ENCODE assay signal across 8 mouse cellular contexts in genomic region chr11:58235152-58235551, GRCm38 (mm10). TPM values are rescaled to one million over a fixed set of nuclear protein-coding genes. Genes with fewer than 3 reads are reported as not detected.
A peak's percentile ranks its signal among the peaks of the same experiment; 100 is the strongest.
DNase-seq lines count a peak whose midpoint lies in the region; ATAC-seq and TF ChIP-seq lines count a peak whose summit lies in the region.
"Had no signal": no experiment of that assay in that cellular context is flagged by ENCODE, and none has a peak within 500 bp of the region (broad histone marks: within the 10 kb centered on the region; RNA-seq: fewer than 3 reads in every experiment).

No protein-coding gene starts in this region.

- no peaks in the 10 kb centered on the region for H3K9me3 ChIP-seq in embryonic facial prominence, embryonic 11.5 days (replicated peaks; ENCODE audit: control insufficient read depth, low read length)
- H3K9me3 ChIP-seq: megakaryocyte, embryonic 14.5 days had no signal

- H3K36me3 ChIP-seq in embryonic facial prominence, embryonic 11.5 days (replicated peaks; ENCODE audit: control insufficient read depth, insufficient read depth, low read depth, low read length): no peaks in the 10 kb centered on the region

- DNase-seq in left cerebral cortex, adult 2 months (ENCODE audit: extremely low spot score in 1 of 2, low spot score in 2 of 2): no peak
- no peak for DNase-seq in left cerebral cortex, postnatal 25 days (ENCODE audit: low spot score in 2 of 2)
- DNase-seq in NIH3T3 (ENCODE audit: low read depth): peak; percentile 69
- peak; percentile 75 for DNase-seq in embryonic facial prominence, embryonic 11.5 days (ENCODE audit: low spot score)
- peak; percentile 56 for DNase-seq in lung, postnatal 10 days
- DNase-seq in urinary bladder, postnatal 25 days (ENCODE audit: low spot score): no peak
- DNase-seq in right cerebral cortex, postnatal 10 days (ENCODE audit: low spot score in 2 of 2): no peak

- intact Hi-C loops in left cerebral cortex, adult 2 months (cut with DNase I): no loop called here
- intact Hi-C loops in left cerebral cortex, postnatal 25 days (cut with DNase I): no loop called here

- H3K27ac ChIP-seq in left cerebral cortex, adult 2 months: no peak overlapping the region
- H3K27ac ChIP-seq in embryonic facial prominence, embryonic 11.5 days (replicated peaks; ENCODE audit: low read depth, low read length): no peak overlapping the region

- no peaks in the 10 kb centered on the region for H3K27me3 ChIP-seq in embryonic facial prominence, embryonic 11.5 days (ENCODE audit: control insufficient read depth, insufficient read depth, low read length)

- no peak overlapping the region for H3K4me3 ChIP-seq in left cerebral cortex, adult 2 months
- H3K4me3 ChIP-seq in embryonic facial prominence, embryonic 11.5 days (ENCODE audit: low read depth, low read length): no peak overlapping the region
- H3K4me3 ChIP-seq: megakaryocyte, embryonic 14.5 days had no signal

- no peak overlapping the region for H3K9ac ChIP-seq in embryonic facial prominence, embryonic 11.5 days (replicated peaks; ENCODE audit: low read length)

- 6% methylated on average over 6 of the region's 6 CpGs for WGBS in embryonic facial prominence, embryonic 11.5 days

- no peak for ATAC-seq in embryonic facial prominence, embryonic 11.5 days (replicated peaks; ENCODE audit: insufficient number of reproducible peaks, low FRiP score, low TSS enrichment, low read depth)

- no peak overlapping the region for H3K4me2 ChIP-seq in embryonic facial prominence, embryonic 11.5 days (ENCODE audit: low read depth, low read length)

- peak; percentile 57 for TF ChIP-seq CTCF in left cerebral cortex, adult 2 months (IDR thresholded peaks at IDR 0.05)

- H3K4me1 ChIP-seq in embryonic facial prominence, embryonic 11.5 days (ENCODE audit: control insufficient read depth, insufficient read depth, low read length): no peaks in the 10 kb centered on the region

RNA-seq across cellular contexts. Expression of gene Irgm2, which starts 35.7 kb away (rescaled TPM):
- 1 to 10 TPM; 2.2 to 2.8 TPM for total RNA-seq in left cerebral cortex, adult 2 months (2021)
- total RNA-seq in left cerebral cortex, postnatal 25 days (2021): 1 to 10 TPM; 1.8 to 2.8 TPM
- 0.52 and 1.5 TPM in 2 replicates for polyA plus RNA-seq in embryonic facial prominence, embryonic 11.5 days (2014; fragmentation: Nextera tagmentation; extraction: Ambion mirVana)

RNA-seq across cellular contexts. Expression of gene Igtp, which starts 35.8 kb away (rescaled TPM):
- 1 to 10 TPM; 3.6 to 4.2 TPM for total RNA-seq in left cerebral cortex, adult 2 months (2021)
- total RNA-seq in left cerebral cortex, postnatal 25 days (2021): 1 to 10 TPM; 2.5 to 3.2 TPM
- 2.3 and 2.5 TPM in 2 replicates for polyA plus RNA-seq in embryonic facial prominence, embryonic 11.5 days (2014; fragmentation: Nextera tagmentation; extraction: Ambion mirVana)

RNA-seq across cellular contexts. Expression of gene 4930438A08Rik, which starts 39.4 kb away (rescaled TPM):
- not detected for total RNA-seq in left cerebral cortex, adult 2 months (2021)
- not detected for total RNA-seq in left cerebral cortex, postnatal 25 days (2021)
- polyA plus RNA-seq in embryonic facial prominence, embryonic 11.5 days (2014; fragmentation: Nextera tagmentation; extraction: Ambion mirVana): 0.20 TPM in 1 of 2 replicates, not detected in the other

Comparison
In these comparisons a context has a peak if more than half of its experiments do, and no peak if none do; other contexts are left out.
1. DNase-seq: peak in NIH3T3 (single experiment), embryonic facial prominence, embryonic 11.5 days (single experiment) and lung, postnatal 10 days (single experiment); none in left cerebral cortex, adult 2 months (0 of 2), left cerebral cortex, postnatal 25 days (0 of 2), urinary bladder, postnatal 25 days (single experiment) and right cerebral cortex, postnatal 10 days (0 of 2).